Mouse (Mus musculus): Measurements from ENCODE around the gene Gpr61. TPM values are rescaled to one million over a fixed set of nuclear protein-coding genes. Genes with fewer than 3 reads are reported as not detected.

The Gpr61 gene
- polyA plus RNA-seq, 1 experiment from 2014 or later: 0.12 TPM

DNA sequence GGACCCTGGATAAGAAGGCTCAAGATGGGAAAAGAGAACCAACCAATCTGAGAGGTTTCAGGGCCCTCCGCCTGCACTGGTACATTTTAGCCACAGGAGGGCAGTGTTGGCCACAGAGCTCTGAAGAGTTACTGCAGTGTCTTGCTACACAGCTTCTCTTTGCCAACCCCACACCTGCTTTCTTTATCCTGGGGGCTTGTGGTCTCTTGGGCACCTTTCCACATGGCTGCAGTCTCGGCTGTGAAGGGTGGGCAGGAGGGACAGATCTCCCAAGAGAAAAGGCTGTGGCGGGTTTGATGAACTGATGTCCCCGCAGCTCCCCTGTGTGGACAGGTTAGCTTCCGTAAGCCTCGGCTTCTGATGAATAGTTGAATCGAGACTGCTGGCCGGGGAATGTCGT, 10.1 kb upstream of the Gpr61 start:
- Histone ChIP-seq H3K9ac (ENCODE audit: low read length) (no peak overlapping the region), H3K9me3 (replicated peaks; ENCODE audit: control insufficient read depth, low read length) (no peaks in the 10 kb centered on the region), H3K4me1 (ENCODE audit: control insufficient read depth, insufficient read depth, low read length) (peaks cover 9% of the 10 kb centered on the region; the same call in 1 of the 2 replicates), H3K27me3 (ENCODE audit: control insufficient read depth, insufficient read depth, low read length) (no peaks in the 10 kb centered on the region), H3K4me3 (ENCODE audit: low read length) (no peak overlapping the region), H3K36me3 (ENCODE audit: control insufficient read depth, insufficient read depth) (no peaks in the 10 kb centered on the region), H3K27ac (ENCODE audit: low read length) (no peak overlapping the region), H3K4me2 (ENCODE audit: low read depth, low read length) (peak overlapping the region; percentile 47)
- 24% methylated on average over 9 of the region's 9 CpGs for WGBS
- ATAC-seq (replicated peaks; ENCODE audit: extremely low read depth, insufficient read depth, low FRiP score): peak; percentile 50; the same call in 1 of the 2 replicates

DNA sequence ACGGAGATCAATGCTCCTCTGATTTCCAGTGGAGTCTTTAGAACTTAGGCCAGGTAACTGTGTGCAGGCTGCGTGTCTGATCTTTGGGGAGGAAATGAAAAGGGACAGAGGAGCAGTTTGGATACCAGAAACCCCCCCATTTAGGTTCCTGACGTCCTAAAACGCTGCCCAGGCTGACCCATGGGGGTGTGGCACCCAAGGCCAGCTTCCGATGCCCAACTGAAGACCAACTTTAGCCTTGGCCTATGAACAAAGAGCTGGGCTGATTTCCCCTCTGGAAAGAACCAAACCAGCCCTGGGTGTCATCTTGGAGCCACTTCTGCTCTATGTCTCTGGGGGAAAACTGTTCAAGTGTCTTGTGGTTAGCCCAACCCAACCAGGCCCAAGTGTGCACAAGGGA, 9.4 kb upstream of the Gpr61 start:
- H3K9me3 ChIP-seq (replicated peaks; ENCODE audit: control insufficient read depth, low read length): no peaks in the 10 kb centered on the region
- no peak overlapping the region for H3K27ac ChIP-seq (ENCODE audit: low read length)
- no peak for ATAC-seq (replicated peaks; ENCODE audit: extremely low read depth, insufficient read depth, low FRiP score)
- H3K9ac ChIP-seq (ENCODE audit: low read length): no peak overlapping the region
- peaks cover 14% of the 10 kb centered on the region for H3K4me1 ChIP-seq (ENCODE audit: control insufficient read depth, insufficient read depth, low read length)
- H3K4me3 ChIP-seq (ENCODE audit: low read length): no peak overlapping the region
- no peak overlapping the region for H3K4me2 ChIP-seq (ENCODE audit: low read depth, low read length)
- H3K27me3 ChIP-seq (ENCODE audit: control insufficient read depth, insufficient read depth, low read length): no peaks in the 10 kb centered on the region
- H3K36me3 ChIP-seq (ENCODE audit: control insufficient read depth, insufficient read depth): no peaks in the 10 kb centered on the region
- WGBS: 55% methylated on average over 5 of the region's 5 CpGs

DNA sequence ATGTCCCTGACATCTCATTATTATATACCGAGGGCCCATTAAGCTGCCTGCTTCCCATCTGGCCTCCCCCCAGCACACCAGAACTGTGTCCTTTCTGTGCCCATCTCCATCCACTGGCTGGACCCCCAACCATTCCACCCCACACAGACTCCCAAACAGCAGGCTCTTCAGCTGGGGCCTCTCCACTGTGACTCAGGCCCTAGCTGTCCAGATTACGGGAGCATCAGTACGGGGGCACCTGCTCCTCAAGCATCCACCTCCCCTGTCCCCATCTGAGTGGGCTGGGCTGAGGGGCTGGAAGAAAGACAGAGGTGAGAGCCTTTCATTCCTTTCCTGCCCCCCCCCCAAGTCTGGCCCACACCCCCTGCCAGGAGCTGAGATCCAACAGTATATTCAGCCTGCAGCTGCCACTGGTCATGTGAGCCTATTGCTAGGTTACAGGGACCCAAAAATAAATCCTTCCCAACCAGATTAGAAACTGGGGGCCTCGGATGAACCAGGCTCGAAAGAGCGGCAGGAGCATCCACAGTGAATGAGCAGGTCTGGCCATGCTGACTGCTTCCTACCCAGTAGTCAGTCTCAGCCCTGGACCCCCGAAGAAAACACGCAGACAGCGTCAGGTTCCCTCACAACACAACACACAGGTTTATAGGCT, 3.8 kb upstream of the Gpr61 start:
- peak overlapping the region; percentile 51 for H3K4me2 ChIP-seq (ENCODE audit: low read depth, low read length)
- peak overlapping the region; percentile 77 for H3K27ac ChIP-seq (ENCODE audit: low read length)
- H3K9ac ChIP-seq (ENCODE audit: low read length): peak overlapping the region; percentile 38; the same call in 1 of the 2 replicates

DNA sequence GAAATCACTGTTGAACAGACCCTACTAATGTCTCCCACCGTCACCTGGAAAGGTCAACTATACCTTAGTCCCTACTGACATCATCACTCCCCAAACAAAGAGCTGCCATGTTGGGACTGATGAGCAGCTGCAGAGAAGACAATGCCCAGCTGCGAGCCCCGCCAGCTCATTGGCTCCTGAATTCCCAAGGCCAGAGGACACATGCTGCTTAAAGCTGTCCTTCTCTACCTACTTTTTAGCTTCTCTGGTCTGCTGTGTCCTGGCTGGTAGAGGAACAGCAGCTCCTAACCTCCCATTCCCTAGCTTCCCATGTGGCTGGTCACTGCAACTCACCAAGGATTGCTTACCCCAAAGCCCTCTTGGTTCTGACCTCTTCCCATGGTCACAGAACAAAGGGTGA, 2.4 kb downstream of the Gpr61 start:
- no peak for ATAC-seq (replicated peaks; ENCODE audit: extremely low read depth, insufficient read depth, low FRiP score)
- no peak overlapping the region for H3K4me3 ChIP-seq (ENCODE audit: low read length)

More for the DNA sequence above, 3.8 kb upstream of the Gpr61 start:
- Histone ChIP-seq H3K36me3 (ENCODE audit: control insufficient read depth, insufficient read depth) (no peaks in the 10 kb centered on the region), H3K4me1 (ENCODE audit: control insufficient read depth, insufficient read depth, low read length) (peaks cover 19% of the 10 kb centered on the region), H3K9me3 (replicated peaks; ENCODE audit: control insufficient read depth, low read length) (no peaks in the 10 kb centered on the region), H3K27me3 (ENCODE audit: control insufficient read depth, insufficient read depth, low read length) (no peaks in the 10 kb centered on the region), H3K4me3 (ENCODE audit: low read length) (no peak overlapping the region)
- peak; percentile 88 for ATAC-seq (replicated peaks; ENCODE audit: extremely low read depth, insufficient read depth, low FRiP score)
- 35% methylated on average over 9 of the region's 9 CpGs for WGBS

DNA sequence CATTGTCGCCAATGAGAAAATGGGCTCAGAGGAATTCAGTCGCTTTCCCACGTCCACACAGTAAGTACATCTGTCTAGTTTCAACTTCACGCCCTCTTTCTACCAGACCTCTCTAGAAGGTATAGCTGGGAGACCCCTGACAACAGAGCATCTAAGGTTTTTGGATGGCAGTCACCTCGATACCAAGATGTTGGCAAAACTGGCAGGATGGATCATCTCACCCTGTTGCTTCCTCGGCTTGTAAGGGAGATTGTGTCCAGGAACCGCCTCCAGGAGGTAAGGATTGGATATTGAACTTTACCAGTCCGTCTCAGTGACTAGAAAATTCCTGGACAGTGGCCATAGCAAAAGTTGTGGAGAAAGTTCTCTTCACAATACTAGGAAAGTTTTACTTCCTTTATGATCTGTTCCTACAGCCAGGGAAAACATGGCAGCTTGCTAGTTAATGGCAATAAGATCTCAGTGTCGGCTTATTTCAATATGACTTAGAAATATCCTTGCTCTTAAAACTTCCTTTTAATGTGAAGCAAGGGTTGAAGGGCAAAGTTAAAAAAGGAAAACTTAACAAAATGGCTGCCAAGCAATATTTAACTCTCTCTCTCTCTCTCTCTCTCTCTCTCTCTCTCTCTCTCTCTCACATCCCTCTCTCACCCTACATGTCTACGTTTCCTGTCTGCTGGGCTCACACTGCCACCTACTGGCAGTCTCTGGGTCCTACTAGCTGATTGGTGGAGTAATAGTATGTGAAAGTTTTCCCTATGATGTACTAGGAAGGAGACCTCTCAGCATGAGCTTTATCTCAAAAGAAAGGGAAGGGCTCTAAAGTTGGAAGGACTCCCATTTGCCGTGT, 7.1 kb downstream of the Gpr61 start:
- peak overlapping the region; percentile 43; the same call in 1 of the 2 replicates for H3K27ac ChIP-seq (ENCODE audit: low read length)
- WGBS: 62% methylated on average over 11 of the region's 11 CpGs
- H3K4me2 ChIP-seq (ENCODE audit: low read depth, low read length): peak overlapping the region; percentile 21; the same call in 1 of the 2 replicates
- ATAC-seq (replicated peaks; ENCODE audit: extremely low read depth, insufficient read depth, low FRiP score): peak; percentile 55
- H3K36me3 ChIP-seq (ENCODE audit: control insufficient read depth, insufficient read depth): no peaks in the 10 kb centered on the region
- H3K4me3 ChIP-seq (ENCODE audit: low read length): no peak overlapping the region
- no peak overlapping the region for H3K9ac ChIP-seq (ENCODE audit: low read length)
- no peaks in the 10 kb centered on the region for H3K27me3 ChIP-seq (ENCODE audit: control insufficient read depth, insufficient read depth, low read length)
- peaks cover 25% of the 10 kb centered on the region for H3K4me1 ChIP-seq (ENCODE audit: control insufficient read depth, insufficient read depth, low read length)
- no peaks in the 10 kb centered on the region for H3K9me3 ChIP-seq (replicated peaks; ENCODE audit: control insufficient read depth, low read length)

More for the DNA sequence above, 2.4 kb downstream of the Gpr61 start:
- H3K4me2 ChIP-seq (ENCODE audit: low read depth, low read length): no peak overlapping the region
- WGBS: 86% methylated on average over 3 of the region's 3 CpGs
- H3K4me1 ChIP-seq (ENCODE audit: control insufficient read depth, insufficient read depth, low read length): peaks cover 8% of the 10 kb centered on the region
- H3K9ac ChIP-seq (ENCODE audit: low read length): no peak overlapping the region
- no peak overlapping the region for H3K27ac ChIP-seq (ENCODE audit: low read length)
- no peaks in the 10 kb centered on the region for H3K27me3 ChIP-seq (ENCODE audit: control insufficient read depth, insufficient read depth, low read length)
- H3K9me3 ChIP-seq (replicated peaks; ENCODE audit: control insufficient read depth, low read length): no peaks in the 10 kb centered on the region
- H3K36me3 ChIP-seq (ENCODE audit: control insufficient read depth, insufficient read depth): no peaks in the 10 kb centered on the region

DNA sequence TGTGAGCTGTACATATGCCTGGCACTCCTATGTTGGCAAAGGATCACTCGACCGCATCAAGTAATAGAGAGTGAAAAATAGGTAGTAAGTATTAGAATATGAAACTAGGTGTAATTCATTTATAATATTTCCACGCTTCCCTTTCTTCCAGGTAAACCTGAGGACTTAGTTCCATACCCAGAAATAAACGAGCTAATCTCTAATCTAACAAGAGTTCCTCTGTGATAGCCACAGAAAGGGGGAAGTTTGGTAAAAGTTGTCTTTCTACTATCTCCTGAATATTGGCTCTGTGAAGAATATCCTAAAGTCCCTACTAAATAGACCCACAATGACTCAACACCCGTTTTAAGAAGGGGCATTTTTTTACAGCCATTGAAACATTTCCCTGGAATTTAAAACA, 8.0 kb downstream of the Gpr61 start:
- peak overlapping the region; percentile 79 for H3K4me2 ChIP-seq (ENCODE audit: low read depth, low read length)
- no peaks in the 10 kb centered on the region for H3K36me3 ChIP-seq (ENCODE audit: control insufficient read depth, insufficient read depth)
- peak overlapping the region; percentile 78 for H3K4me3 ChIP-seq (ENCODE audit: low read length)
- peak overlapping the region; percentile 82 for H3K9ac ChIP-seq (ENCODE audit: low read length)
- peaks cover 25% of the 10 kb centered on the region for H3K4me1 ChIP-seq (ENCODE audit: control insufficient read depth, insufficient read depth, low read length)
- WGBS: 50% methylated on average over 5 of the region's 5 CpGs
- H3K9me3 ChIP-seq (replicated peaks; ENCODE audit: control insufficient read depth, low read length): no peaks in the 10 kb centered on the region
- no peak for ATAC-seq (replicated peaks; ENCODE audit: extremely low read depth, insufficient read depth, low FRiP score)
- no peaks in the 10 kb centered on the region for H3K27me3 ChIP-seq (ENCODE audit: control insufficient read depth, insufficient read depth, low read length)
- peak overlapping the region; percentile 95; the same call in 1 of the 2 replicates for H3K27ac ChIP-seq (ENCODE audit: low read length)

DNA sequence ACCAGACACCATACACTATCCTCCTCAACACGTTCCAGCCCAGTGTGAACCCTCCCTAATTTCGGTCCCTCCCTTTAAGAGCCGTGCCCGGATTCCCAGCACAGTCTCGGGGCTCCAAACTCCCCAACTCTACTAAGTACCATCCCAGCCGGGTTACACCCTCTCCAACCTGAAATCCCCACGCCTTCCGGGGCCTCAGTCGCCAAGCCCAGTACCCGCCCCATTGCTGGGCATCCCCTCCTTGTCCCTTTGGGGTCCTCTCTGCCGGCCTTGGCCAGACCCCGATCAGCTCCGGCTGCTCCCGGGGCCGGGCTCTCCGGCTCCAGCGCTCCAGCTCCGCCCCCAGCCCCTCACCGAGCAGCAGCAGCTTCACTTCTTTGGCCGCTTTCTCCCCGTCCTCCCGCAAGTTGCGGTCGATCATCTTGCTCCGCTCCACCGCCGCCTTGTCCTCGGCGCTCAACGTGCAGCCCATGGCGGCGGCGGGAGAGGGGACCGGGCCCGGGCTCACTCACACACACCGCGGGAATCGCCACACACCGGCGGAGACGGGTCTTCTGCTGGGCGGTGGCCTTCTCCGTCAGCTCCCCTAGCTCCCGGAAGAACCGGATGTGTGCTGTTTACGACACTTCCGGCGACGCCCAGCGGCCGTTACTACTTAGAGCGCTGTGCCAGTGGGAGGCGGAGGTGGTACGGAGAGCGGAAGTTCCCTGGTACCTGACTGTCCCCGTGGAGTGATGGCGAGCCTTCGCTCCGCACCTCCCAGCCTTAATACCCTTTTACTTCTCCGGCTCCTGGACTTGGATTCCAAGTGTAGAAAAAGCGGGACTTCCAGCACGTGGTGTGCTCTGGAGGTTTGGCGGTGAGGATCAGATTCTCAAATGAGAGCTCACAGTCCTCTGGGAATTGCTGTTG, 8.9 kb downstream of the Gpr61 start, which contains the start of gene Gnai3:
Gene Gnai3, minus strand, starts transcription at position 613 of the 912 bp plus-strand sequence.
- WGBS: under 1% methylated on average over 63 of the region's 63 CpGs
- H3K9me3 ChIP-seq (replicated peaks; ENCODE audit: control insufficient read depth, low read length): no peaks in the 10 kb centered on the region
- H3K36me3 ChIP-seq (ENCODE audit: control insufficient read depth, insufficient read depth): no peaks in the 10 kb centered on the region
- H3K4me2 ChIP-seq (ENCODE audit: low read depth, low read length): peak within 1 kb of the TSS; percentile 79
- H3K4me1 ChIP-seq (ENCODE audit: control insufficient read depth, insufficient read depth, low read length): peaks cover 25% of the 10 kb centered on the region
- no peaks in the 10 kb centered on the region for H3K27me3 ChIP-seq (ENCODE audit: control insufficient read depth, insufficient read depth, low read length)
- ATAC-seq (replicated peaks; ENCODE audit: extremely low read depth, insufficient read depth, low FRiP score): peak; percentile 92
- H3K9ac ChIP-seq (ENCODE audit: low read length): peak within 1 kb of the TSS; percentile 82
- peak within 1 kb of the TSS; percentile 95 for H3K27ac ChIP-seq (ENCODE audit: low read length)
- H3K4me3 ChIP-seq (ENCODE audit: low read length): peak within 1 kb of the TSS; percentile 78

DNA sequence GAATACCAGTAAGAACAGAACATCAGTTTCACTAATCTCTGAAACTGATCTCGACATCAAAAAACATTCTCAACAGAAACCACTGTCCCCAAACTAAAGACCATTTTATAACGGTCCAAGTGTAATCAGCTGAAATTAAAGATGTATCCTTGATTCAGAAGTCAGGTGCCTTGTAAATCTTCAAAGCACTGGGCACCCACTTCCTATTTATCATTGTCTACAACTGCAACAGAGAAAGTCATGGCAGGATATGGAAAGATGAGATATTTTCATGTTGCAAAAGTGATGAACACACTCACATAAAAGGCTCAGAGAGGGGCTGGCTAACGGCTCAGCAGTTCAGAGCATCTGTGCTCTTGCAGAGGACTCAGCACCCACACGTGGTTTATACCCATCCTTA, 13.9 kb downstream of the Gpr61 start:
- 75% methylated on average over 4 of the region's 4 CpGs for WGBS
- Histone ChIP-seq H3K4me2 (ENCODE audit: low read depth, low read length) (no peak overlapping the region), H3K4me1 (ENCODE audit: control insufficient read depth, insufficient read depth, low read length) (peaks cover 18% of the 10 kb centered on the region), H3K27me3 (ENCODE audit: control insufficient read depth, insufficient read depth, low read length) (no peaks in the 10 kb centered on the region), H3K4me3 (ENCODE audit: low read length) (no peak overlapping the region), H3K9ac (ENCODE audit: low read length) (no peak overlapping the region), H3K36me3 (ENCODE audit: control insufficient read depth, insufficient read depth) (peaks cover 3% of the 10 kb centered on the region; the same call in 1 of the 2 replicates), H3K27ac (ENCODE audit: low read length) (no peak overlapping the region), H3K9me3 (replicated peaks; ENCODE audit: control insufficient read depth, low read length) (no peaks in the 10 kb centered on the region)
- ATAC-seq (replicated peaks; ENCODE audit: extremely low read depth, insufficient read depth, low FRiP score): no peak
